Mouse (Mus musculus) limb, embryonic 10.5 days (tissue): ENCODE data around the gene Plcb4. TPM values are rescaled to one million over a fixed set of nuclear protein-coding genes. Genes with fewer than 3 reads are reported as not detected.
"Not testable (repeated sequence)": the region's sequence is repeated elsewhere in the genome, so short reads cannot be mapped to it uniquely, and the experiment has no call there.

Source experiments
- DNase-seq: peaks from one replicate; pipeline ENCODE4 v3.0.0-alpha.2; 2017; ENCODE audit warnings: low spot score
- H3K27ac ChIP-seq: fragments of 300-500 bp; sonication (generic); 2 replicates; pipeline ENCODE4 v1.5.1; 2016; ENCODE audit warnings: mild to moderate bottlenecking
- H3K27me3 ChIP-seq: fragments of 300-500 bp; sonication (generic); 2 replicates; pipeline ENCODE4 v1.6.1; 2016; ENCODE audit warnings: low read depth, mild to moderate bottlenecking; ENCODE audit not compliant: poor library complexity, severe bottlenecking
- H3K36me3 ChIP-seq: fragments of 300-500 bp; sonication (generic); 2 replicates; pipeline ENCODE4 v1.6.1; 2016; ENCODE audit warnings: mild to moderate bottlenecking, moderate library complexity
- H3K4me1 ChIP-seq: fragments of 300-500 bp; sonication (generic); 2 replicates; pipeline ENCODE4 v1.6.1; 2016
- H3K4me3 ChIP-seq: fragments of 300-500 bp; sonication (generic); 2 replicates; pipeline ENCODE4 v1.5.1; 2016; ENCODE audit warnings: mild to moderate bottlenecking, moderate library complexity
- H3K9me3 ChIP-seq: fragments of 300-500 bp; sonication (generic); replicated peaks from 2 replicates; pipeline ENCODE4 v1.6.1; 2016; ENCODE audit warnings: mild to moderate bottlenecking
- WGBS: fragments of 180-500 bp; shearing (Covaris S2); methylation state at CpG from one replicate; pipeline ENCODE4 v1.1.7; 2016; 5-methylcytosine and 5-hydroxymethylcytosine counted together
- polyA plus RNA-seq: library from polyadenylated mRNA; unstranded; fragments of >200 nt; fragmentation: Nextera tagmentation; extraction: Ambion mirVana; gene quantifications from 2 replicates; pipeline ENCODE4 v1.2.1, GENCODE M21; 2016

Plcb4 gene
- polyA plus RNA-seq, 1 experiment from 2014 or later, result 10.7 TPM

DNA sequence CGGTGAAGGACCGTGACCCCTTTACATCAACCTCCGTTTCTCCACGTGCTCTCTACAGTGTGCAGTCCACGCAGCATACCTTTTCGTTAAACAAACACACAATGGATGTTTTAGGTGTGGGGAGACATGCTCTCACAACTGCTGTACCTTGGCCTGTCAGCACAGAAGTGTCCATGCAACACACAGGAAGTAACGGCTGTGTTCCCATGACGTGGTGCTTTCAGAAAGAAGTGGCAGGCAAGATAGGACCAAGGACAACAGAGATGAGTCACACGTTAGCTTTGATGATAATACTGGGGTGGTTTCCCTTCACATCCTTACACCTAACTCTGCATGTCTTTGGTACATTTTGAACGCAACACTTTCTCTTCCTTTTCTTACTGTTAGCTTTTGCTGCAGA lies 232.3 kb downstream of the Plcb4 start:
- Histone ChIP-seq H3K9me3 (no peaks in the 10 kb centered on the region), H3K27me3 (no peaks in the 10 kb centered on the region), H3K27ac (no peak overlapping the region), H3K4me1 (no peaks in the 10 kb centered on the region), H3K36me3 (no peaks in the 10 kb centered on the region), H3K4me3 (no peak overlapping the region)
- 93% methylated on average over 10 of the region's 10 CpGs for WGBS
- DNase-seq, result no peak

GRCm38 (mm10) chr2:135891686-135892085 lies 232.9 kb downstream of the Plcb4 start:
- Histone ChIP-seq H3K27me3 (no peaks in the 10 kb centered on the region), H3K4me3 (no peak overlapping the region), H3K36me3 (no peaks in the 10 kb centered on the region), H3K9me3 (no peaks in the 10 kb centered on the region), H3K27ac (no peak overlapping the region), H3K4me1 (no peaks in the 10 kb centered on the region)
- 92% methylated on average over 5 of the region's 5 CpGs for WGBS
- DNase-seq, result no peak

GRCm38 (mm10) chr2:135894582-135894981 lies 235.8 kb downstream of the Plcb4 start:
- DNase-seq, result no peak
- Histone ChIP-seq H3K4me3 (no peak overlapping the region), H3K36me3 (no peaks in the 10 kb centered on the region), H3K27ac (no peak overlapping the region), H3K4me1 (no peaks in the 10 kb centered on the region), H3K27me3 (no peaks in the 10 kb centered on the region), H3K9me3 (no peaks in the 10 kb centered on the region)
- WGBS, result 80% methylated on average over 2 of the region's 2 CpGs

GRCm38 (mm10) chr2:135898025-135898424 lies 239.2 kb downstream of the Plcb4 start:
- WGBS, result 93% methylated on average over 4 of the region's 4 CpGs
- Histone ChIP-seq H3K27me3 (no peaks in the 10 kb centered on the region), H3K36me3 (no peaks in the 10 kb centered on the region), H3K4me1 (no peaks in the 10 kb centered on the region), H3K9me3 (no peaks in the 10 kb centered on the region), H3K27ac (no peak overlapping the region), H3K4me3 (no peak overlapping the region)
- no peak for DNase-seq

- H3K36me3 ChIP-seq, H3K27me3 ChIP-seq, H3K9me3 ChIP-seq, H3K27ac ChIP-seq, H3K4me1 ChIP-seq, H3K4me3 ChIP-seq, DNase-seq: not testable (repeated sequence)
- WGBS, result 80% methylated on average over 4 of the region's 4 CpGs
Measured at GRCm38 (mm10) chr2:135899931-135900330, 241.1 kb downstream of the Plcb4 start.

GRCm38 (mm10) chr2:135901015-135901414 lies 242.2 kb downstream of the Plcb4 start:
- H3K9me3 ChIP-seq, result no peaks in the 10 kb centered on the region
- 95% methylated on average over 4 of the region's 4 CpGs for WGBS
- no peaks in the 10 kb centered on the region for H3K27me3 ChIP-seq
- no peak for DNase-seq
- H3K4me3 ChIP-seq, result no peak overlapping the region
- no peaks in the 10 kb centered on the region for H3K4me1 ChIP-seq
- no peaks in the 10 kb centered on the region for H3K36me3 ChIP-seq
- no peak overlapping the region for H3K27ac ChIP-seq

DNA sequence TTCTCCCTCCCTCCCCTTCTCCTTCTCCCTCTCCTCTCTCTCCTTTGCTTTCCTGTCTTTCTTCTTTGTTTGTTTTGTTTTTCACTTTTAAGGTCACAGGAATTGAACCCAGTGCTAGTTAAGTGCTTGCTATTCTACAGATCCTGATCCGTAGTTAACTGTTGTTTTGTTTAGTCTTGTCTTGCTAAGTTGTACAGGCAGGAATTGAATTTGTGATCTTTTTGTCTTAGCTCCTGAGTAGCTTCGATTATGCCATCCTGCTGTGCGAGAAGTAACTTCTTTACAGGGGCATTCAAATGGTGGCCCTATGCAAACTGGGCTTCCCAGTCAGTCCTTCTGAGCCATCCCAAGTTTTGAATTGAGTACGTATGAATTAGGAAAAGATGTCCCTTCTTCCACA lies 245.5 kb downstream of the Plcb4 start:
- Histone ChIP-seq H3K9me3 (no peaks in the 10 kb centered on the region), H3K4me3 (no peak overlapping the region), H3K27ac (no peak overlapping the region), H3K27me3 (no peaks in the 10 kb centered on the region), H3K36me3 (no peaks in the 10 kb centered on the region), H3K4me1 (no peaks in the 10 kb centered on the region)
- no peak for DNase-seq
- WGBS, result 74% methylated on average over 4 of the region's 4 CpGs

- H3K4me1 ChIP-seq, result no peaks in the 10 kb centered on the region
- 93% methylated on average over 4 of the region's 4 CpGs for WGBS
- no peak overlapping the region for H3K27ac ChIP-seq
- no peaks in the 10 kb centered on the region for H3K36me3 ChIP-seq
- no peaks in the 10 kb centered on the region for H3K9me3 ChIP-seq
- no peaks in the 10 kb centered on the region for H3K27me3 ChIP-seq
- DNase-seq, result no peak
- no peak overlapping the region for H3K4me3 ChIP-seq
Measured at GRCm38 (mm10) chr2:135904791-135905190, 246.0 kb downstream of the Plcb4 start.

DNA sequence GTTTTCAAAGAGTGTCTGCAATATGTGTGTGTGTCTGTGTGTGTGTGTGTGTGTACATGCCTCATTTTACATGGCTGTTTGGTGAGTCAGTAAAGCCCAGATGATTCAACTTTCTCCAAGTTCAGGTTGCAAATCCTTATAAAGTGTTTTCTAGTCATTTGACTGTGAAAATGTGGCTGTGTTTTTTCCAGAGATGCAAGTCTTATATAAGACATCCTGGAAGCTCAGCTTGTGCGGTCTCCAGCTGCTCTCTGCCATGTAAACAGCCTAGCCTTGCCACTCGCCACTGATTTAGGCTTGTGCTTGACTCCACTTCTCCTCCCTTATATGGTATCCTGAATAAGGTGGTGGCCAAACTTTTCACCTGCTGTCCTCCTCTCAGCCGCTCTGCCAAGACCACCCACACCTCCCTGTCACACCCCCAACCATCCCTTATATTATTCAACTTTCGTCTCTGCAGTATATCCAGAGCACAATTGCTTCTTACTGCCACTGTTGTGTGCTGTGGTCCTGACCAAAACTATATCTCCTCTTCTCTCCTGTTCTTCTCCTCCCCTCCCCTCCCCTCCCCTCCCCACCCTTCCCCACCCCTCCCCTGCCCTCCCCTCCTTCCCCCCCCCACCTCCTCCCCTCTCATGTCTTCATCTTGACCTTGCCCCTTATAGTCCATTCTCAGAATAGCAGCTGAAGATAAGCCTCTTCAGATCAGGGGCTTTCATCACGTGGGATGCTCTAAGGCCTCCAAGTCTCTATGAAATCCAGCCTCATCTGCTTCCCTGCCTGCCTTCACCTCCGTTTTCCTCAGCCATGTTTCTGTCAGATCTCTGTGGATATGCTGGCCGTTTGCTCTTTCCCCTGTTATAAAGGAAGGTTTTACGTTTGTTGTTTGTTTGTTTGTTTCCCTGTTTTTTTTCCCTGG lies 255.8 kb downstream of the Plcb4 start:
- no peak for DNase-seq
- 0 out of 2 replicates have a peak, but pooled peaks cover 2% of the 10 kb centered on the region for H3K4me1 ChIP-seq
- no peaks in the 10 kb centered on the region for H3K9me3 ChIP-seq
- no peak overlapping the region for H3K27ac ChIP-seq
- H3K27me3 ChIP-seq, result no peaks in the 10 kb centered on the region
- 74% methylated on average over 8 of the region's 8 CpGs for WGBS
- H3K36me3 ChIP-seq, result no peaks in the 10 kb centered on the region
- no peak overlapping the region for H3K4me3 ChIP-seq

DNA sequence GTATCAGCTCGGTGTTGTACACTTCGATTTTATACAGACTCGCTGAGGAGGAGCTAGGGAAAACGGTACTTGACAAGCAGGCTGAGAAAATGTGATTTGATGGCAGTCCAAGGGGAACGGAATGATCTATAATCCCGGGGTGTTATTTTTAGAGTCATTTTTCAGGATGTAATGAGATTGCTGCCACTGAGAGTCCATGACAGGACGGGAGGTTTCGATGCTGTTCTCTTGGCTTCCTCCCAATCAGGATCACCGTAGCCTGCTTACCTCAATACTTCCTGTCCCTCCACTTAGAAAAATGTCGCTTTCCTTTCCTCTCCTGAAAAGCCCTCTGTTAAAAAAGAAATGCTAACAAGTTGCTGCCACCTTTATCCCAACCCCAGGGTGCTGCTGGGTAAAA lies 257.1 kb downstream of the Plcb4 start:
- Histone ChIP-seq H3K9me3 (no peaks in the 10 kb centered on the region), H3K36me3 (no peaks in the 10 kb centered on the region), H3K27ac (no peak overlapping the region), H3K4me3 (no peak overlapping the region), H3K4me1 (0 out of 2 replicates have a peak, but pooled peaks cover 2% of the 10 kb centered on the region), H3K27me3 (no peaks in the 10 kb centered on the region)
- WGBS, result 83% methylated on average over 10 of the region's 10 CpGs
- DNase-seq, result no peak

DNA sequence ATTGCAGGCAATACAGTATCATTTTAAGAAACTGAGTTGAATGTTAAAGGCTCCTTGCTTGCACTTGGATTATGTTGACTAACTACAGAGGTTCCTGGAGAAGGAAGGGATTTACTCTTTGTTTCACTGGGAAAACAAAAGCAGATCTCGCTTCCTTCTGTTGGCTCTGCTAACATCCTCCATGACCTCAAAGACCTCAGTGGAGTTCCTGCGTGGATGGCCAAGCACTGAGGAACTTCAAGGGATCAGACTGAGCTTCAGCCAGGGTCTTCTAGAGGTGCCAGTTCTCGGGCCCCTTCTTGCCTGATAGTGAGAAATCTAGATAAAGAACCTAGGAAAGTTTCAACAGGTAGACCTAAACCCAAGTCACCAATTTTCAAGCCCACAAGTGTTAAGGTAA lies 258.2 kb downstream of the Plcb4 start:
- Histone ChIP-seq H3K4me1 (0 out of 2 replicates have a peak, but pooled peaks cover 2% of the 10 kb centered on the region), H3K4me3 (no peak overlapping the region), H3K9me3 (no peaks in the 10 kb centered on the region), H3K27ac (no peak overlapping the region), H3K36me3 (no peaks in the 10 kb centered on the region), H3K27me3 (no peaks in the 10 kb centered on the region)
- no peak for DNase-seq
- 76% methylated on average over 3 of the region's 3 CpGs for WGBS

DNA sequence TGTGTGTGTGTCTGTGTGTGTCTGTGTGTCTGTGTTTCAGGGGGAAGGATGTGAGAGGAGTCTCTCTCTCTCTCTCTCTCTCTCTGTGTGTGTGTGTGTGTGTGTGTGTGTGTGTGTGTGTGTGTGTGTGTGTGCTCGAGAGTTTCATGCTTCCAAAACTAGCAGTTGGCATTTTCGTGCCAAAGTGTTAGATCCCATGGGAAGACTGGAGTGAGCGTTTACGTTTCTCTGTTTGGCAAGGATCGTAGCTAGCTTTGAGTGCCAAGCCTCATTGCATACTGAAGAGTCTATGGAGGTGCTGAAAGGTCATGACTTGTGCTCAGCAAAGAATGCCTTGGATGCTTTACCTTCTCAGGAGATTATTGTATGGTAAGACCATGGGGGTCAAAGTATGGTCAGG lies 259.3 kb downstream of the Plcb4 start:
- WGBS, result 94% methylated on average over 5 of the region's 5 CpGs
- Histone ChIP-seq H3K36me3 (no peaks in the 10 kb centered on the region), H3K4me1 (0 out of 2 replicates have a peak, but pooled peaks cover 2% of the 10 kb centered on the region), H3K4me3 (no peak overlapping the region), H3K27me3 (no peaks in the 10 kb centered on the region), H3K9me3 (no peaks in the 10 kb centered on the region), H3K27ac (no peak overlapping the region)
- no peak for DNase-seq

GRCm38 (mm10) chr2:135919641-135920040 lies 260.8 kb downstream of the Plcb4 start:
- Histone ChIP-seq H3K4me3 (no peak overlapping the region), H3K9me3 (no peaks in the 10 kb centered on the region), H3K36me3 (no peaks in the 10 kb centered on the region), H3K27me3 (no peaks in the 10 kb centered on the region), H3K27ac (no peak overlapping the region), H3K4me1 (0 out of 2 replicates have a peak, but pooled peaks cover 2% of the 10 kb centered on the region)
- DNase-seq, result no peak
- WGBS, result 83% methylated on average over 6 of the region's 6 CpGs
